Mouse (Mus musculus) heart, adult 2 months (tissue): ENCODE measurements around the gene Tspan5. TPM values are rescaled to one million over a fixed set of nuclear protein-coding genes. Genes with fewer than 3 reads are reported as not detected.
A peak's percentile ranks its signal among the peaks of the same experiment; 100 is the strongest.

Source experiments
- DNase-seq, 2 experiments: peaks; one replicate each; pipeline ENCODE4 v3.0.0; 2021
- H3K27ac ChIP-seq: fragments of 200-600 bp; 2 replicates; pipeline ENCODE4 v1.8.1; 2022
- H3K27me3 ChIP-seq: fragments of 200-500 bp; 2 replicates; pipeline ENCODE4 v1.6.1; 2012; ENCODE audit warnings: mild to moderate bottlenecking, low read length, inconsistent platforms, mixed read lengths; ENCODE audit not compliant: control insufficient read depth, insufficient read depth
- H3K36me3 ChIP-seq: fragments of 200-500 bp; 2 replicates; pipeline ENCODE4 v1.6.1; 2012; ENCODE audit warnings: low read length, inconsistent platforms; ENCODE audit not compliant: control insufficient read depth, insufficient read depth
- H3K4me1 ChIP-seq: fragments of 200-500 bp; 2 replicates; pipeline ENCODE4 v1.6.1; 2011; ENCODE audit warnings: low read length; ENCODE audit not compliant: control insufficient read depth, insufficient read depth
- H3K4me3 ChIP-seq: fragments of 200-600 bp; 2 replicates; pipeline ENCODE4 v1.8.1; 2022
- H3K79me2 ChIP-seq: fragments of 200-500 bp; replicated peaks from 2 replicates; pipeline ENCODE4 v1.6.1; 2012; ENCODE audit warnings: mild to moderate bottlenecking, inconsistent platforms, low read length, moderate library complexity, mixed read lengths; ENCODE audit not compliant: control insufficient read depth, insufficient read depth
- H3K9ac ChIP-seq: fragments of 200-500 bp; 2 replicates; pipeline ENCODE4 v1.6.1; 2012; ENCODE audit warnings: low read depth, mild to moderate bottlenecking, control low read depth, inconsistent platforms, low read length, mixed read lengths
- CTCF ChIP-seq: fragments of 200-600 bp; IDR thresholded peaks from 2 replicates; pipeline ENCODE4 v1.8.1; 2022; ENCODE audit warnings: antibody characterized with exemption, mild to moderate bottlenecking, moderate library complexity
- EP300 ChIP-seq: fragments of 200-500 bp; IDR thresholded peaks from 2 replicates; pipeline ENCODE4 v1.6.1; 2011; ENCODE audit warnings: low read depth, low read length, control low read depth; ENCODE audit not compliant: insufficient read depth
- POLR2A ChIP-seq: fragments of 200-500 bp; IDR thresholded peaks from 2 replicates; pipeline ENCODE4 v1.6.1; 2011; ENCODE audit warnings: mild to moderate bottlenecking, low read depth, low read length, control low read depth; ENCODE audit not compliant: insufficient read depth
- WGBS: fragments of 180-500 bp; shearing (Covaris S2); methylation state at CpG from one replicate; pipeline ENCODE4 v1.1.7; 2018; 5-methylcytosine and 5-hydroxymethylcytosine counted together
- intact Hi-C: fragments of 180-260 bp; cut with DNase I; formaldehyde crosslinking; loops from one replicate; pipeline ENCODE4 v1.15.1; 2025
- polyA plus RNA-seq: library from polyadenylated mRNA; depleted of rRNA; stranded (reverse); fragments of >200 nt; gene quantifications from 2 replicates; pipeline ENCODE4 v1.2.3, GENCODE M21; 2012
- total RNA-seq, 2 experiments: library from RNA; stranded (reverse); gene quantifications; 2 replicates each; pipeline ENCODE4 v1.2.3; 2021

Gene Tspan5
- total and polyA plus RNA-seq, 3 experiments = 4.9 to 6.9 (median 5.3) TPM

DNA sequence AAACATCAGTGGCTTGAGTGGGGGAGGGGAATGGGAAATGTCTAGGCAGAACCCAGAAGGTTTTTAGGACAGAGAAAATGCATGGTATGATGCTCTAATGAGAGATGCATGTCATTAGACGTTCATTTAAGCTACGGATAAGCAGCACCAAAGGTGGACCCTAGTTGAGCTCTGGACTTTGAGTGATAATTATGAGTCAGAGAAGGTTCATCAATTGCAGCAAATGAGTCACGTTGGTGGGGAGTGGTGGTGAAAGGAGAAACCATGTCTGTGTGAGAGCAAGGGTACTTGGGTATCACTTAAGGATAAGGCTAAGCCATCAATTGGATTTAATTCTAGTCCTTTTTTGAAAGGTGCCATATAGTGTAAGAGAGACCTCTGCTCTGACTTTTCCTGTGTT lies 1.7 kb upstream of the Tspan5 start:
- no peak for DNase-seq
- WGBS = 89% methylated on average over 3 of the region's 3 CpGs
- H3K27me3 ChIP-seq = no peaks in the 10 kb centered on the region; the same call in 1 of the 2 replicates
- H3K9ac ChIP-seq = no peak overlapping the region
- no peaks in the 10 kb centered on the region; the same call in 1 of the 2 replicates for H3K4me1 ChIP-seq
- no peaks in the 10 kb centered on the region for H3K36me3 ChIP-seq
- no peaks in the 10 kb centered on the region for H3K79me2 ChIP-seq
- no peak for TF ChIP-seq EP300
- TF ChIP-seq CTCF = no peak
- TF ChIP-seq POLR2A = no peak
- no peak overlapping the region for H3K4me3 ChIP-seq
- intact Hi-C loops = loop anchor here (5.0 to 10.0 kb wide), 5 partner anchors 72 to 335 kb away; partner anchors contain the start of genes Eif4e and Rap1gds1
- H3K27ac ChIP-seq = no peak overlapping the region

DNA sequence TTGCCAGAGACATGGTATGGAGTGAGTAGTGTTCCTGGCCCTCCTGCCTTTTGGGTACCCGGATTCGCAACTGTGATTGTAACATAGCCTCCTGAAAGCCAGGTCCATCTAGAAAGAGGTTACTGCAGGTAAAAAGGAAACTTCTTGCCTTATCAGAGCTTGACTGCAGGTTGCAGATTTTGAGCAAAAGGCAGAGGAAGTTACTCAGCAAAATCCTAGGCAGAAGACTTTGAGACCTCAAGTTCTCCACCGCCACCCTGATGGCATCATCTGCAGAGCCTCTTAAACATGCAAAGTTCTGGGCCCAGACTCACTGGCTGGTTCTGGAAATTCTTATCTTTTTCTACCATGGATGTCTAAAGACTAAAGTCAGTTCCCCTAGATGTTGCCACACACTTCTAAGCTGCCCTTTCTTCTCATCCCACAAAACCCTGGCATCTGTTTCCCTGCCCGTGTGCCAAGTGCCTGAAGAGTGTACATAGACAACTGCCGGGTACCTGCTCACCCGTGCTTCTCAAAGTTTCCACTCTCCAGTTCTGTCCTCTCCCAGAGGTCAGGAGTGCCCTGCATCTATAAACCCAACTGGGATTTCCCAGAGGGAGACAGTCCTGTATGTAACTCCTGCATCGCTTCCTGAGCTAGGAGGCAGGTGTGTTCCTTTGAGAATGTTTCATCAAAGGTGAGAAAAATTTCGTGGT lies 1.0 kb upstream of the Tspan5 start:
- 67% methylated on average over 8 of the region's 8 CpGs for WGBS
- no peak overlapping the region; the same call in 1 of the 2 replicates for H3K4me3 ChIP-seq
- intact Hi-C loops = loop anchor here (5.0 to 10.0 kb wide), 5 partner anchors 71 to 334 kb away; partner anchors contain the start of genes Eif4e and Rap1gds1

DNA sequence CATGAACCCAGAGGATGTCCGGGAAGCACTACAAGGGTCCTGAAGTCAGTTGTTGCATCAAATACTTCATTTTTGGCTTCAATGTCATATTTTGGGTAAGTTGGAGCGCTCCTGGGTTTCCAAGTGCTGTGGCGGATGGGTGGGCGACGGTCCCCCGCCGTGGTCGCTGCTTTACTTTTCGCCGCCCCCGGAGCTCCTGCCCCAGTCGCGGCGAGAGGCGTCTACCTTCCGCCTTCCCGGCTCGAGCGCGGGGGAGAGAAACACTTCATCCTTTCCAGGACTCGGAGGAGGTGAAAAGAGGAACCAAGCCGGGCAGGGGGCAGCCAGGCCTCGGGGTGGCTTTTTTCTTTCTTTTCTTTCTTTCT lies 553 bp downstream of the Tspan5 start:
- Histone ChIP-seq H3K4me1 (no peaks in the 10 kb centered on the region; the same call in 1 of the 2 replicates), H3K36me3 (no peaks in the 10 kb centered on the region), H3K79me2 (no peaks in the 10 kb centered on the region), H3K27ac (peak overlapping the region; percentile 67), H3K27me3 (no peaks in the 10 kb centered on the region; the same call in 1 of the 2 replicates), H3K4me3 (peak overlapping the region; percentile 91), H3K9ac (peak overlapping the region; percentile 91)
- 0% methylated on average over 23 of the region's 23 CpGs for WGBS
- intact Hi-C loops = loop anchor here (5.0 to 10.0 kb wide), 5 partner anchors 70 to 332 kb away; partner anchors contain the start of genes Eif4e and Rap1gds1
- TF ChIP-seq EP300 = no peak
- no peak for TF ChIP-seq CTCF
- TF ChIP-seq POLR2A = no peak
- peak; percentile 48 to 54 for DNase-seq

More for the DNA sequence above, 1.0 kb upstream of the Tspan5 start:
- H3K36me3 ChIP-seq = no peaks in the 10 kb centered on the region
- no peaks in the 10 kb centered on the region; the same call in 1 of the 2 replicates for H3K27me3 ChIP-seq
- no peak for DNase-seq
- no peaks in the 10 kb centered on the region; the same call in 1 of the 2 replicates for H3K4me1 ChIP-seq
- no peaks in the 10 kb centered on the region for H3K79me2 ChIP-seq
- no peak overlapping the region for H3K27ac ChIP-seq
- no peak for TF ChIP-seq CTCF
- TF ChIP-seq POLR2A = no peak
- no peak for TF ChIP-seq EP300
- no peak overlapping the region for H3K9ac ChIP-seq

DNA sequence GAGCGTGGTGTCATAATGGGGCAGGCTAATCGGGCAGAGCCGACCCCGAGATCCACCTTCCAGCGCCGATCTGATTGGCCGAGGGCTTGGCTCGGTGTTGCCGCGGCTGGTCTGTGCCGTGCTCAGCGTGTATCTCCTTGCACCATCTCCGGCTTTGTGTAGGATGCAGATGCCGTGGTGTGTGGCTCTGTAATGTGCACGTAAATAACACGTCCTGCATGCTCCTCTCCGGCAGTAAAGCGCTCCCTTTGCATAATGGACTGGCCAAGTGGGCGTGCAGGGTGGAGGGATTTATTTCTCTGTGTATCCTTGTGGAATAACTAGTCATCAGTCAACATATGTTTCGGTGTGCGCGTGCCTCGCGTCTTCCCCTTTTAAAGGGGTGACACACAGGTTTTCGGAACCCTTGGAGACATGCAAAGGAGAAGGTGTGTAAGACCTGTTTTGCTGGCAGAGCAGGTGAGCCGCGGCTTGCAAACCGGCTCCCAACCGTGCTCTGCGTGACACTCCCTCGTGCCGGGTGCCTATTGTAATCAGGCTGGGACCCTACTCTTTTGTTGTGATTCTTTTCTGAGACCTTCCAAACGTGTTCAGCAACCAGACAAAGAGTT lies 1.2 kb downstream of the Tspan5 start:
- intact Hi-C loops = loop anchor here (5.0 to 10.0 kb wide), 5 partner anchors 69 to 332 kb away; partner anchors contain the start of genes Eif4e and Rap1gds1
- peak overlapping the region; percentile 91 for H3K4me3 ChIP-seq
- H3K27ac ChIP-seq = no peak overlapping the region; the same call in 1 of the 2 replicates
- H3K4me1 ChIP-seq = no peaks in the 10 kb centered on the region; the same call in 1 of the 2 replicates
- TF ChIP-seq CTCF (no peak), POLR2A (no peak), EP300 (no peak)
- no peaks in the 10 kb centered on the region for H3K36me3 ChIP-seq
- WGBS = 3% methylated on average over 33 of the region's 33 CpGs
- peak overlapping the region; percentile 29 for H3K9ac ChIP-seq
- peak; percentile 60 to 70 for DNase-seq
- H3K79me2 ChIP-seq = no peaks in the 10 kb centered on the region
- H3K27me3 ChIP-seq = no peaks in the 10 kb centered on the region; the same call in 1 of the 2 replicates

DNA sequence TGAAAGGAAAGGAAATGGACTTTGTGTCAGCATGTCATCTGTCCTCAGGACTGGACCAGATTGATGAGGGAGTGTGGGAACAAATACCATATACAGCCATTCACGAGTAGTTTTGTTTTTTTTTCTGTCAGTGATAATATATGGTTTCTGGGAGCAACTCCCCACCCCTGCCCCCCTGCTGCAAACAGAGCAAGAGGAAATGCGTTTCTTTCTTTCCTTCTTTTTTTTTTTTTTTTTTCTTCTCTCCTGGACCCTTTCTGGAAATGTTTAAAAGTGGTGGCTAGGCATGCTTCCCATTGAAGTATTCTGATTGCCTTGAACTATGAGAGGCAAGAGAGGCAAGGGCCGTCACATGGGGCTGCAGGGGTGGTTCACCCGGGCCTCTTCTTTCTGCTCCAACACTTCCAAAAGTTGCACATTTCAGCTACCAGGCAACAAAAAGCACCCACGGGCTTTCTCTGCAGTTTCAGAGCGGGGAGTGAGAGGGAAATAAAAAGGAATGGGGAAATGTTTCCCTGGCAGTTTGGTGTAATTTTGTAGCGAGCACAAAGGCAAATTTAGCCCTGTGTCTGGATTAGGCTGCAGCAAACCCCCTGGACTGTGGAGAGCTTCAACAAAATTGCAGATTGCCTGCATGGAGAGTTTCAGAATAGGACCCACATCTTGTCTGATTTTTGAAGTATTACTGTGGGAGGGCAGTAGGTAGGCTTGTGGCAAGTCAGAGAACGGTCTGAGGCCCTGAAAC lies 2.2 kb downstream of the Tspan5 start:
- no peak for DNase-seq
- Histone ChIP-seq H3K36me3 (no peaks in the 10 kb centered on the region), H3K79me2 (no peaks in the 10 kb centered on the region), H3K27me3 (no peaks in the 10 kb centered on the region), H3K4me1 (no peaks in the 10 kb centered on the region; the same call in 1 of the 2 replicates), H3K4me3 (no peak overlapping the region), H3K27ac (no peak overlapping the region), H3K9ac (no peak overlapping the region)
- TF ChIP-seq POLR2A (no peak), CTCF (no peak), EP300 (no peak)
- intact Hi-C loops = loop anchor here (5.0 to 10.0 kb wide), 5 partner anchors 68 to 331 kb away; partner anchors contain the start of genes Eif4e and Rap1gds1
- WGBS = 78% methylated on average over 8 of the region's 8 CpGs
